Mouse (Mus musculus): ENCODE results near the gene Ttll5. TPM values are rescaled to one million over a fixed set of nuclear protein-coding genes. Genes with fewer than 3 reads are reported as not detected.

Ttll5 gene
- polyA plus RNA-seq (2014; fragmentation: Nextera tagmentation; extraction: Ambion mirVana) = 15.6 and 19.9 TPM in 2 replicates

GRCm38 (mm10) chr12:85824438-85825264 is at the start of gene Ttll5, which contains the start of gene Erg28:
TSS of gene Ttll5 (plus strand) at chr12:85824659.
TSS of gene Erg28 (minus strand) at chr12:85824550.
- no peaks in the 10 kb centered on the region; the same call in 1 of the 2 replicates for H3K36me3 ChIP-seq (ENCODE audit: control insufficient read depth, insufficient read depth, low read length)
- under 1% methylated on average over 67 of the region's 67 CpGs for WGBS
- peak; percentile 99 for ATAC-seq (replicated peaks; ENCODE audit: low FRiP score)
- H3K4me2 ChIP-seq (ENCODE audit: low read depth, low read length, severe bottlenecking) = peak within 1 kb of the TSS; percentile 75
- H3K9me3 ChIP-seq (ENCODE audit: control insufficient read depth, low read length) = no peaks in the 10 kb centered on the region
- H3K27ac ChIP-seq (ENCODE audit: low read depth, low read length) = peak within 1 kb of the TSS; percentile 94
- 0 out of 2 replicates have a peak, but pooled peaks cover 5% of the 10 kb centered on the region for H3K4me1 ChIP-seq (replicated peaks; ENCODE audit: control insufficient read depth, insufficient read depth, low read length)
- H3K9ac ChIP-seq (ENCODE audit: low read length) = peak within 1 kb of the TSS; percentile 79
- H3K4me3 ChIP-seq (ENCODE audit: low read depth, low read length) = peak within 1 kb of the TSS; percentile 77
- DNase-seq (ENCODE audit: low spot score) = peak; percentile 97
- H3K27me3 ChIP-seq (ENCODE audit: control insufficient read depth, insufficient read depth, low read length) = no peaks in the 10 kb centered on the region

GRCm38 (mm10) chr12:85778962-85779361 is 45.5 kb upstream of the Ttll5 start:
- DNase-seq (ENCODE audit: low spot score) (no peak), ATAC-seq (replicated peaks; ENCODE audit: low FRiP score) (no peak)
- no peak overlapping the region for H3K27ac ChIP-seq (ENCODE audit: low read depth, low read length)
- H3K36me3 ChIP-seq (ENCODE audit: control insufficient read depth, insufficient read depth, low read length) = no peaks in the 10 kb centered on the region
- H3K27me3 ChIP-seq (ENCODE audit: control insufficient read depth, insufficient read depth, low read length) = no peaks in the 10 kb centered on the region
- H3K4me2 ChIP-seq (ENCODE audit: low read depth, low read length, severe bottlenecking) = no peak overlapping the region
- H3K9ac ChIP-seq (ENCODE audit: low read length) = no peak overlapping the region
- WGBS = 82% methylated on average over 3 of the region's 3 CpGs
- no peaks in the 10 kb centered on the region for H3K9me3 ChIP-seq (ENCODE audit: control insufficient read depth, low read length)
- no peak overlapping the region for H3K4me3 ChIP-seq (ENCODE audit: low read depth, low read length)
- peaks cover 7% of the 10 kb centered on the region; the same call in 1 of the 2 replicates for H3K4me1 ChIP-seq (replicated peaks; ENCODE audit: control insufficient read depth, insufficient read depth, low read length)

- 94% methylated on average over 5 of the region's 5 CpGs for WGBS
- DNase-seq (ENCODE audit: low spot score) = no peak
Observed at GRCm38 (mm10) chr12:85779707-85780106, 44.8 kb upstream of the Ttll5 start.

GRCm38 (mm10) chr12:85781606-85782005 is 42.9 kb upstream of the Ttll5 start:
- no peaks in the 10 kb centered on the region for H3K27me3 ChIP-seq (ENCODE audit: control insufficient read depth, insufficient read depth, low read length)
- H3K4me2 ChIP-seq (ENCODE audit: low read depth, low read length, severe bottlenecking) = no peak overlapping the region
- H3K27ac ChIP-seq (ENCODE audit: low read depth, low read length) = no peak overlapping the region
- H3K9me3 ChIP-seq (ENCODE audit: control insufficient read depth, low read length) = no peaks in the 10 kb centered on the region
- H3K9ac ChIP-seq (ENCODE audit: low read length) = no peak overlapping the region
- peaks cover 7% of the 10 kb centered on the region; the same call in 1 of the 2 replicates for H3K4me1 ChIP-seq (replicated peaks; ENCODE audit: control insufficient read depth, insufficient read depth, low read length)
- 82% methylated on average over 3 of the region's 3 CpGs for WGBS
- DNase-seq (ENCODE audit: low spot score) (no peak), ATAC-seq (replicated peaks; ENCODE audit: low FRiP score) (no peak)
- no peaks in the 10 kb centered on the region for H3K36me3 ChIP-seq (ENCODE audit: control insufficient read depth, insufficient read depth, low read length)
- H3K4me3 ChIP-seq (ENCODE audit: low read depth, low read length) = no peak overlapping the region

More at GRCm38 (mm10) chr12:85779707-85780106, 44.8 kb upstream of the Ttll5 start:
- no peak overlapping the region for H3K27ac ChIP-seq (ENCODE audit: low read depth, low read length)
- H3K27me3 ChIP-seq (ENCODE audit: control insufficient read depth, insufficient read depth, low read length) = no peaks in the 10 kb centered on the region
- no peak overlapping the region for H3K9ac ChIP-seq (ENCODE audit: low read length)
- H3K4me1 ChIP-seq (replicated peaks; ENCODE audit: control insufficient read depth, insufficient read depth, low read length) = peaks cover 7% of the 10 kb centered on the region; the same call in 1 of the 2 replicates
- H3K9me3 ChIP-seq (ENCODE audit: control insufficient read depth, low read length) = no peaks in the 10 kb centered on the region
- H3K4me2 ChIP-seq (ENCODE audit: low read depth, low read length, severe bottlenecking) = no peak overlapping the region
- H3K4me3 ChIP-seq (ENCODE audit: low read depth, low read length) = no peak overlapping the region
- H3K36me3 ChIP-seq (ENCODE audit: control insufficient read depth, insufficient read depth, low read length) = no peaks in the 10 kb centered on the region
- no peak for ATAC-seq (replicated peaks; ENCODE audit: low FRiP score)

GRCm38 (mm10) chr12:85784916-85785815 is 39.3 kb upstream of the Ttll5 start:
- ATAC-seq (replicated peaks; ENCODE audit: low FRiP score) (no peak), DNase-seq (ENCODE audit: low spot score) (no peak)
- Histone ChIP-seq H3K4me3 (ENCODE audit: low read depth, low read length) (no peak overlapping the region), H3K4me2 (ENCODE audit: low read depth, low read length, severe bottlenecking) (no peak overlapping the region), H3K9ac (ENCODE audit: low read length) (no peak overlapping the region), H3K36me3 (ENCODE audit: control insufficient read depth, insufficient read depth, low read length) (no peaks in the 10 kb centered on the region), H3K27me3 (ENCODE audit: control insufficient read depth, insufficient read depth, low read length) (no peaks in the 10 kb centered on the region), H3K4me1 (replicated peaks; ENCODE audit: control insufficient read depth, insufficient read depth, low read length) (no peaks in the 10 kb centered on the region), H3K27ac (ENCODE audit: low read depth, low read length) (no peak overlapping the region), H3K9me3 (ENCODE audit: control insufficient read depth, low read length) (no peaks in the 10 kb centered on the region)
- WGBS = 80% methylated on average over 19 of the region's 19 CpGs

GRCm38 (mm10) chr12:85792158-85792557 is 32.3 kb upstream of the Ttll5 start:
- no peak overlapping the region for H3K4me2 ChIP-seq (ENCODE audit: low read depth, low read length, severe bottlenecking)
- no peak overlapping the region for H3K9ac ChIP-seq (ENCODE audit: low read length)
- WGBS = 81% methylated on average over 4 of the region's 4 CpGs
- H3K27ac ChIP-seq (ENCODE audit: low read depth, low read length) = no peak overlapping the region
- H3K9me3 ChIP-seq (ENCODE audit: control insufficient read depth, low read length) = no peaks in the 10 kb centered on the region
- DNase-seq (ENCODE audit: low spot score) (no peak), ATAC-seq (replicated peaks; ENCODE audit: low FRiP score) (no peak)
- no peaks in the 10 kb centered on the region for H3K4me1 ChIP-seq (replicated peaks; ENCODE audit: control insufficient read depth, insufficient read depth, low read length)
- no peak overlapping the region for H3K4me3 ChIP-seq (ENCODE audit: low read depth, low read length)
- no peaks in the 10 kb centered on the region for H3K27me3 ChIP-seq (ENCODE audit: control insufficient read depth, insufficient read depth, low read length)
- H3K36me3 ChIP-seq (ENCODE audit: control insufficient read depth, insufficient read depth, low read length) = no peaks in the 10 kb centered on the region

GRCm38 (mm10) chr12:85792821-85793346 is 31.6 kb upstream of the Ttll5 start:
- Histone ChIP-seq H3K27me3 (ENCODE audit: control insufficient read depth, insufficient read depth, low read length) (no peaks in the 10 kb centered on the region), H3K9me3 (ENCODE audit: control insufficient read depth, low read length) (no peaks in the 10 kb centered on the region), H3K4me1 (replicated peaks; ENCODE audit: control insufficient read depth, insufficient read depth, low read length) (no peaks in the 10 kb centered on the region), H3K4me3 (ENCODE audit: low read depth, low read length) (no peak overlapping the region), H3K27ac (ENCODE audit: low read depth, low read length) (no peak overlapping the region), H3K36me3 (ENCODE audit: control insufficient read depth, insufficient read depth, low read length) (no peaks in the 10 kb centered on the region), H3K4me2 (ENCODE audit: low read depth, low read length, severe bottlenecking) (no peak overlapping the region), H3K9ac (ENCODE audit: low read length) (no peak overlapping the region)
- DNase-seq (ENCODE audit: low spot score) (no peak), ATAC-seq (replicated peaks; ENCODE audit: low FRiP score) (no peak)
- WGBS = 84% methylated on average over 6 of the region's 6 CpGs

GRCm38 (mm10) chr12:85794094-85794493 is 30.4 kb upstream of the Ttll5 start:
- no peak overlapping the region for H3K9ac ChIP-seq (ENCODE audit: low read length)
- WGBS = 89% methylated on average over 2 of the region's 2 CpGs
- ATAC-seq (replicated peaks; ENCODE audit: low FRiP score) (no peak), DNase-seq (ENCODE audit: low spot score) (no peak)
- no peaks in the 10 kb centered on the region for H3K4me1 ChIP-seq (replicated peaks; ENCODE audit: control insufficient read depth, insufficient read depth, low read length)
- H3K4me2 ChIP-seq (ENCODE audit: low read depth, low read length, severe bottlenecking) = no peak overlapping the region
- no peaks in the 10 kb centered on the region for H3K36me3 ChIP-seq (ENCODE audit: control insufficient read depth, insufficient read depth, low read length)
- no peak overlapping the region for H3K4me3 ChIP-seq (ENCODE audit: low read depth, low read length)
- H3K9me3 ChIP-seq (ENCODE audit: control insufficient read depth, low read length) = no peaks in the 10 kb centered on the region
- H3K27ac ChIP-seq (ENCODE audit: low read depth, low read length) = no peak overlapping the region
- no peaks in the 10 kb centered on the region for H3K27me3 ChIP-seq (ENCODE audit: control insufficient read depth, insufficient read depth, low read length)
